Mouse (Mus musculus) olfactory bulb, adult 2 months (tissue): ENCODE measurements around the gene Kcnip4.

ENCODE experiments used
- CTCF ChIP-seq: fragments of 200-500 bp; IDR thresholded peaks from 2 replicates; pipeline ENCODE4 v1.5.1; 2012; ENCODE audit warnings: low read depth, mild to moderate bottlenecking, low read length, moderate library complexity; ENCODE audit not compliant: insufficient read depth
- POLR2A ChIP-seq: fragments of 200-500 bp; IDR thresholded peaks from 2 replicates; pipeline ENCODE4 v1.6.1; 2012; ENCODE audit warnings: mild to moderate bottlenecking, low read depth, low read length, moderate library complexity; ENCODE audit not compliant: insufficient read depth

GRCm38 (mm10) chr5:48430459-48430858, 1094.2 kb downstream of the Kcnip4 start:
- no peak for TF ChIP-seq CTCF
- no peak for TF ChIP-seq POLR2A
